Mouse (Mus musculus) embryonic facial prominence, embryonic 11.5 days (tissue): ENCODE measurements around the gene Vmn1r32. TPM values are rescaled to one million over a fixed set of nuclear protein-coding genes. Genes with fewer than 3 reads are reported as not detected.

Source experiments
- ATAC-seq: fragments of 200-750 bp; cut with Nextera tagmentation; replicated peaks from 2 replicates; pipeline ENCODE4 v1.8.0; 2017; ENCODE audit warnings: low read depth; ENCODE audit not compliant: insufficient number of reproducible peaks, low FRiP score, low TSS enrichment
- DNase-seq: peaks from one replicate; pipeline ENCODE4 v3.0.0-alpha.2; 2015; ENCODE audit warnings: low spot score
- H3K27ac ChIP-seq: fragments of 300-500 bp; sonication (generic); replicated peaks from 2 replicates; pipeline ENCODE4 v1.5.1; 2014; ENCODE audit warnings: mild to moderate bottlenecking, low read depth, low read length, control low read depth
- H3K27me3 ChIP-seq: fragments of 300-500 bp; sonication (generic); 2 replicates; pipeline ENCODE4 v1.6.1; 2014; ENCODE audit warnings: mild to moderate bottlenecking, low read length, moderate library complexity, mixed read lengths; ENCODE audit not compliant: control insufficient read depth, insufficient read depth
- H3K36me3 ChIP-seq: fragments of 300-500 bp; sonication (generic); replicated peaks from 2 replicates; pipeline ENCODE4 v1.6.1; 2014; ENCODE audit warnings: low read depth, mild to moderate bottlenecking, low read length, moderate library complexity, mixed read lengths; ENCODE audit not compliant: control insufficient read depth, insufficient read depth
- H3K4me1 ChIP-seq: fragments of 300-500 bp; sonication (generic); 2 replicates; pipeline ENCODE4 v1.6.1; 2014; ENCODE audit warnings: low read length, mixed read lengths; ENCODE audit not compliant: control insufficient read depth, insufficient read depth
- H3K4me2 ChIP-seq: fragments of 300-500 bp; sonication (generic); 2 replicates; pipeline ENCODE4 v1.6.1; 2014; ENCODE audit warnings: low read depth, mild to moderate bottlenecking, control low read depth, low read length, moderate library complexity
- H3K4me3 ChIP-seq: fragments of 300-500 bp; sonication (generic); 2 replicates; pipeline ENCODE4 v1.5.1; 2014; ENCODE audit warnings: low read depth, low read length, control low read depth
- H3K9ac ChIP-seq: fragments of 300-500 bp; sonication (generic); replicated peaks from 2 replicates; pipeline ENCODE4 v1.6.1; 2014; ENCODE audit warnings: mild to moderate bottlenecking, control low read depth, low read length
- H3K9me3 ChIP-seq: fragments of 300-500 bp; sonication (generic); replicated peaks from 2 replicates; pipeline ENCODE4 v1.6.1; 2016; ENCODE audit warnings: mild to moderate bottlenecking, low read length, inconsistent platforms, mixed read lengths; ENCODE audit not compliant: control insufficient read depth
- WGBS: fragments of 180-500 bp; shearing (Covaris S2); extraction: QIAGEN DNeasy Blood & Tissue Kit; methylation state at CpG from one replicate; pipeline ENCODE4 v1.1.7; 2014; 5-methylcytosine and 5-hydroxymethylcytosine counted together
- polyA plus RNA-seq: library from polyadenylated mRNA; unstranded; fragments of >200 nt; fragmentation: Nextera tagmentation; extraction: Ambion mirVana; gene quantifications from 2 replicates; pipeline ENCODE4 v1.2.1, GENCODE M21; 2014

Gene Vmn1r32
- 0.10 TPM in 1 of 2 replicates, not detected in the other for polyA plus RNA-seq

DNA sequence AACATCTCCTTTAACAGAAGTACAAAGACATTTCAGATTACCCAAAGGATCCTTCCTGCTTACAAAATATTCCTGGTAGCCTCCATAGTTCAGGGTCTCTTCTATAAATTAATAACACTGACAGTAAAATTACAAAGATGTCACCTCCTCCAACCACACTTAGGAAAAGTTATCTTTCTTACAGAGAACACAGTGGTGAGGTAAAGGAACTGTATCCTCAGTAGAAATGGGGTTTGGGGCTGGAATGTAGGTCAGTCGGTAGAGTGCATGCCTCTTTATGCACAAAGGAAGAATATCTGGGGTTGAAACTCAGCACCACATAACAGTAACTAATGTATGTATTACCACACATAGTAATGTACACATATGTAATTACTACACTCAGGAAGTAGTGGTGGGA lies at the start of gene Vmn1r32:
Gene Vmn1r32, minus strand, starts transcription at position 101 of the 400 bp plus-strand sequence.
- ATAC-seq (no peak), DNase-seq (no peak)
- no peak within 1 kb of the TSS for H3K9ac ChIP-seq
- H3K9me3 ChIP-seq = no peaks in the 10 kb centered on the region
- H3K4me3 ChIP-seq = no peak within 1 kb of the TSS
- H3K36me3 ChIP-seq = no peaks in the 10 kb centered on the region
- no peaks in the 10 kb centered on the region for H3K27me3 ChIP-seq
- no peak within 1 kb of the TSS for H3K27ac ChIP-seq
- no peaks in the 10 kb centered on the region for H3K4me1 ChIP-seq
- 74% methylated on average over 1 of the region's 1 CpGs for WGBS
- no peak within 1 kb of the TSS for H3K4me2 ChIP-seq

- DNase-seq (no peak), ATAC-seq (no peak)
- H3K27me3 ChIP-seq = no peaks in the 10 kb centered on the region
- H3K9ac ChIP-seq = no peak overlapping the region
- no peak overlapping the region for H3K27ac ChIP-seq
- H3K4me1 ChIP-seq = no peaks in the 10 kb centered on the region
- H3K36me3 ChIP-seq = no peaks in the 10 kb centered on the region
- H3K4me2 ChIP-seq = no peak overlapping the region
- no peaks in the 10 kb centered on the region for H3K9me3 ChIP-seq
- no peak overlapping the region for H3K4me3 ChIP-seq
These were observed 35.9 kb upstream of the Vmn1r32 start for GRCm38 (mm10) chr6:66595804-66596203.

GRCm38 (mm10) chr6:66535966-66536365 lies 23.9 kb downstream of the Vmn1r32 start:
- 18% methylated on average over 7 of the region's 7 CpGs for WGBS
- DNase-seq (peak; percentile 10), ATAC-seq (no peak)
- no peaks in the 10 kb centered on the region for H3K27me3 ChIP-seq
- peak overlapping the region; percentile 63 for H3K4me3 ChIP-seq
- no peaks in the 10 kb centered on the region for H3K9me3 ChIP-seq
- H3K9ac ChIP-seq = peak overlapping the region; percentile 81
- no peaks in the 10 kb centered on the region for H3K4me1 ChIP-seq
- H3K27ac ChIP-seq = no peak overlapping the region
- no peaks in the 10 kb centered on the region; the same call in 1 of the 2 replicates for H3K36me3 ChIP-seq
- H3K4me2 ChIP-seq = peak overlapping the region; percentile 62

- Histone ChIP-seq H3K9me3 (no peaks in the 10 kb centered on the region), H3K36me3 (no peaks in the 10 kb centered on the region; the same call in 1 of the 2 replicates), H3K27me3 (no peaks in the 10 kb centered on the region), H3K4me3 (peak within 1 kb of the TSS; percentile 63), H3K4me2 (peak within 1 kb of the TSS; percentile 62), H3K9ac (peak within 1 kb of the TSS; percentile 81), H3K4me1 (no peaks in the 10 kb centered on the region), H3K27ac (peak within 1 kb of the TSS; percentile 77)
- ATAC-seq (peak; percentile 99), DNase-seq (peak; percentile 99)
- WGBS = under 1% methylated on average over 57 of the region's 57 CpGs
These were observed 24.7 kb downstream of the Vmn1r32 start, which contains the start of gene Mad2l1 for GRCm38 (mm10) chr6:66535028-66535862. Gene Mad2l1, plus strand, starts transcription at chr6:66535390.

DNA sequence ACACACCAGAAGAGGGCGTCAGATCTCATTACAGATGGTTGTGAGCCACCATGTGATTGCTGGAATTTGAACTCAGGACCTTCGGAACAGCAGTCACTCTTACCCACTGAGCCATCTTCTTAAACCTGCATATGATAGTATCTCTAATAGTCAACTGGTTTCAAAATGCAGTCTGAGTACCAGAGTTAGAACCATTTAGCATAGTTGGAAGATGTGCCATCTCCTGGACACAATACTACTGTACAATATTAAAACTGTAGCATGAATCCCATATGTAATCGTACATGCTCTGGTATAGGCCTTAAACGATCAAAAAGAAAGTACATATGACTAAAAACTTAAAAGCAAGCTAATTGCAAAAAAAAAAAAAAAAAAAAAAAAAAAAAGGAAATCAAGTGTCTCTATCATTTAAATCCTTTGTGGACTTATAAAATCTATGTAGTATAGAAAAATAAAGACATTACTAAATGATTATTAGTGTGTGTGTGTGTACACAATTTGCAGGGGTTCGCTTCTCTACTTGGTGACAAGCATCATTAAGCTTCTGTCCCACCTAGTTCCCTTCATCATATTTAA lies 25.4 kb downstream of the Vmn1r32 start:
- 80% methylated on average over 5 of the region's 5 CpGs for WGBS
- no peak for DNase-seq
- H3K9me3 ChIP-seq = no peaks in the 10 kb centered on the region
- H3K9ac ChIP-seq = peak overlapping the region; percentile 14
- H3K4me1 ChIP-seq = no peaks in the 10 kb centered on the region
- peak overlapping the region; percentile 44; the same call in 1 of the 2 replicates for H3K27ac ChIP-seq
- no peak for ATAC-seq
- H3K4me3 ChIP-seq = peak overlapping the region; percentile 63
- H3K27me3 ChIP-seq = no peaks in the 10 kb centered on the region
- H3K4me2 ChIP-seq = peak overlapping the region; percentile 62
- no peaks in the 10 kb centered on the region; the same call in 1 of the 2 replicates for H3K36me3 ChIP-seq

- H3K36me3 ChIP-seq = no peaks in the 10 kb centered on the region
- ATAC-seq (no peak), DNase-seq (peak; percentile 77)
- H3K9me3 ChIP-seq = no peaks in the 10 kb centered on the region
- 43% methylated on average over 3 of the region's 3 CpGs for WGBS
- no peak overlapping the region for H3K4me3 ChIP-seq
- no peak overlapping the region for H3K27ac ChIP-seq
- H3K4me1 ChIP-seq = no peaks in the 10 kb centered on the region
- H3K4me2 ChIP-seq = no peak overlapping the region
- H3K27me3 ChIP-seq = no peaks in the 10 kb centered on the region
- H3K9ac ChIP-seq = no peak overlapping the region
These were observed 26.7 kb downstream of the Vmn1r32 start for GRCm38 (mm10) chr6:66533241-66533640.

GRCm38 (mm10) chr6:66528386-66528785 lies 31.5 kb downstream of the Vmn1r32 start:
- Histone ChIP-seq H3K36me3 (no peaks in the 10 kb centered on the region), H3K27ac (no peak overlapping the region), H3K27me3 (no peaks in the 10 kb centered on the region), H3K4me1 (no peaks in the 10 kb centered on the region), H3K4me2 (no peak overlapping the region), H3K9ac (no peak overlapping the region), H3K4me3 (no peak overlapping the region), H3K9me3 (no peaks in the 10 kb centered on the region)
- DNase-seq (no peak), ATAC-seq (no peak)
- WGBS = 90% methylated on average over 10 of the region's 10 CpGs

GRCm38 (mm10) chr6:66516368-66516767 lies 43.5 kb downstream of the Vmn1r32 start:
- Histone ChIP-seq H3K4me3 (no peak overlapping the region), H3K9ac (no peak overlapping the region), H3K36me3 (no peaks in the 10 kb centered on the region), H3K9me3 (no peaks in the 10 kb centered on the region), H3K27me3 (no peaks in the 10 kb centered on the region), H3K4me1 (no peaks in the 10 kb centered on the region), H3K4me2 (no peak overlapping the region), H3K27ac (no peak overlapping the region)
- WGBS = 90% methylated on average over 5 of the region's 5 CpGs
- ATAC-seq (no peak), DNase-seq (no peak)
